Mouse (Mus musculus): ENCODE measurements around the gene Tmbim4.

Gene Tmbim4

GRCm38 (mm10) chr10:120245681-120246080 lies 44.3 kb downstream of the Tmbim4 start:
- no peak for DNase-seq (ENCODE audit: low spot score)

- DNase-seq (ENCODE audit: low spot score), result peak; percentile 28
Observed at GRCm38 (mm10) chr10:120246994-120247750, 45.8 kb downstream of the Tmbim4 start.

- no peak for DNase-seq (ENCODE audit: low spot score)
Observed at GRCm38 (mm10) chr10:120250911-120251683, 49.7 kb downstream of the Tmbim4 start.

GRCm38 (mm10) chr10:120251791-120252190 lies 50.4 kb downstream of the Tmbim4 start:
- DNase-seq (ENCODE audit: low spot score), result no peak

GRCm38 (mm10) chr10:120252800-120253199 lies 51.4 kb downstream of the Tmbim4 start:
- DNase-seq (ENCODE audit: low spot score), result no peak

GRCm38 (mm10) chr10:120257231-120257630 lies 55.8 kb downstream of the Tmbim4 start:
- DNase-seq (ENCODE audit: low spot score), result peak; percentile 16

GRCm38 (mm10) chr10:120267790-120268189 lies 66.4 kb downstream of the Tmbim4 start:
- no peak for DNase-seq (ENCODE audit: low spot score)

- no peak for DNase-seq (ENCODE audit: low spot score)
Observed at GRCm38 (mm10) chr10:120269946-120270345, 68.6 kb downstream of the Tmbim4 start.

GRCm38 (mm10) chr10:120270777-120271176 lies 69.4 kb downstream of the Tmbim4 start:
- DNase-seq (ENCODE audit: low spot score), result no peak

- DNase-seq (ENCODE audit: low spot score), result no peak
Observed at GRCm38 (mm10) chr10:120271318-120271717, 69.9 kb downstream of the Tmbim4 start.

- no peak for DNase-seq (ENCODE audit: low spot score)
Observed at GRCm38 (mm10) chr10:120271879-120272269, 70.5 kb downstream of the Tmbim4 start.

GRCm38 (mm10) chr10:120272270-120272883 lies 71.0 kb downstream of the Tmbim4 start:
- no peak for DNase-seq (ENCODE audit: low spot score)

GRCm38 (mm10) chr10:120273335-120273734 lies 71.9 kb downstream of the Tmbim4 start:
- DNase-seq (ENCODE audit: low spot score), result no peak
